Mouse (Mus musculus): ENCODE results near the gene Tgm3. TPM values are rescaled to one million over a fixed set of nuclear protein-coding genes. Genes with fewer than 3 reads are reported as not detected.

The Tgm3 gene
- polyA plus RNA-seq (2014; fragmentation: Illumina TruSeq; extraction: RNeasy Lipid Tissue Mini Kit (QIAGEN cat#74804); ENCODE audit: low read depth, low replicate concordance): 397 TPM

DNA sequence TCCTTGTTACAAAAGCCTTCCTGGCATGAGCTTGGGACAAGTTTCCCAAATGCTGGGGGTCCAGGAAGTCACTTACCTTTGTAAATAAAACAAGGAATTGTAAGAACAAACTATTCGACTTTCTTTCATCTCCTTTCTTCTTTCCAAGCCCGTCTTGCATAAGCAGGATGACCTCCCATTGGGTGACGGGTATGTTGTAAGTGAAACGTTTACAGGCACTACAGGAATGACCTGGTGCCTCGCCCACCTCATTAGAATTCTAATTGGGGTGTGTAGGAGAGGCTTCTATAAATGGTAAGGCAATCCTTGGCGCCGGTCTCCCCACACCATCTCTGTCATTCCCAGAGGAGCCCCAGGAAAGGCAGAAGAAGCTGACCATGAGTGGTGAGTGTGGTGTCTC is at the start of gene Tgm3:
Gene Tgm3, plus strand, starts transcription at position 324 of the 400 bp plus-strand sequence.

Other genes with a start within 250 kb of the Tgm3 start
- gene Stk35, start 211.8 kb upstream of the Tgm3 start, polyA plus RNA-seq (2014; fragmentation: Illumina TruSeq; extraction: RNeasy Lipid Tissue Mini Kit (QIAGEN cat#74804); ENCODE audit: low read depth, low replicate concordance): 16.2 TPM
- not detected for gene Tgm6, start 100.1 kb downstream of the Tgm3 start, polyA plus RNA-seq (2014; fragmentation: Illumina TruSeq; extraction: RNeasy Lipid Tissue Mini Kit (QIAGEN cat#74804); ENCODE audit: low read depth, low replicate concordance)
- gene Snrpb, start 167.1 kb downstream of the Tgm3 start, polyA plus RNA-seq (2014; fragmentation: Illumina TruSeq; extraction: RNeasy Lipid Tissue Mini Kit (QIAGEN cat#74804); ENCODE audit: low read depth, low replicate concordance): 10.7 TPM
- not detected for gene Tmc2, start 182.8 kb downstream of the Tgm3 start, polyA plus RNA-seq (2014; fragmentation: Illumina TruSeq; extraction: RNeasy Lipid Tissue Mini Kit (QIAGEN cat#74804); ENCODE audit: low read depth, low replicate concordance)

All from sigmoid colon, adult 10 weeks (tissue).